Mouse (Mus musculus): ENCODE measurements around the gene Prr13. TPM values are rescaled to one million over a fixed set of nuclear protein-coding genes. Genes with fewer than 3 reads are reported as not detected.

Prr13 gene
- total RNA-seq (2023): 100 to 1,000 TPM; 305 to 384 TPM

GRCm38 (mm10) chr15:102458904-102459317 is at the start of gene Prr13:
Gene Prr13 (plus strand): TSS chr15:102459028.

GRCm38 (mm10) chr15:102445146-102445545 is 13.7 kb upstream of the Prr13 start, which contains the start of gene Amhr2:
Gene Amhr2 (plus strand): TSS chr15:102445367.

GRCm38 (mm10) chr15:102470183-102470604 is 11.4 kb downstream of the Prr13 start, which contains the start of gene Pcbp2:
Gene Pcbp2 (plus strand): TSS chr15:102470539.

GRCm38 (mm10) chr15:102503447-102503846 is 44.6 kb downstream of the Prr13 start, which contains the start of gene Gm10337:
Gene Gm10337 (plus strand): TSS chr15:102503722.

Other genes starting within 250 kb of the Prr13 start
- gene Itgb7, start 227.1 kb upstream of the Prr13 start, total RNA-seq (2023): 100 to 1,000 TPM; 220 to 236 TPM
- gene Rarg, start 201.5 kb upstream of the Prr13 start, total RNA-seq (2023): 10 to 100 TPM; 41.1 to 42.1 TPM
- gene Gm9918, start 188.5 kb upstream of the Prr13 start, total RNA-seq (2023): not detected
- gene Mfsd5, start 179.6 kb upstream of the Prr13 start, total RNA-seq (2023): 10 to 100 TPM; 34.6 to 35.3 TPM
- gene Espl1, start 162.8 kb upstream of the Prr13 start, total RNA-seq (2023): 10 to 100 TPM; 46.9 to 47.3 TPM
- gene Pfdn5, start 132.9 kb upstream of the Prr13 start, total RNA-seq (2023): 100 to 1,000 TPM; 250 to 257 TPM
- 10 to 100 TPM; 33.5 to 38.1 TPM for gene Myg1, start 127.3 kb upstream of the Prr13 start, total RNA-seq (2023)
- gene Aaas, start 108.3 kb upstream of the Prr13 start, total RNA-seq (2023): 10 to 100 TPM; 34.6 to 43.0 TPM
- gene Sp7, start 91.8 kb upstream of the Prr13 start, total RNA-seq (2023): under 1 TPM; 0.68 to 0.84 TPM
- gene Sp1, start 52.9 kb upstream of the Prr13 start, total RNA-seq (2023): 100 to 1,000 TPM; 108 to 111 TPM
- gene Amhr2, start 13.7 kb upstream of the Prr13 start, total RNA-seq (2023): 1 to 10 TPM in 1 of 2 experiments, not detected in 1; 2.0 TPM
- 100 to 1,000 TPM; 519 to 536 TPM for gene Pcbp2, start 11.5 kb downstream of the Prr13 start, total RNA-seq (2023)
- gene Gm10337, start 44.7 kb downstream of the Prr13 start, total RNA-seq (2023): 1 to 10 TPM; 4.9 to 5.8 TPM
- under 1 TPM; 0.26 to 0.42 TPM for gene Map3k12, start 58.0 kb downstream of the Prr13 start, total RNA-seq (2023)
- 10 to 100 TPM; 18.1 to 18.4 TPM for gene Tarbp2, start 59.2 kb downstream of the Prr13 start, total RNA-seq (2023)
- 1 to 10 TPM; 5.3 to 7.1 TPM for gene Npff, start 65.9 kb downstream of the Prr13 start, total RNA-seq (2023)
- gene Gm28047, start 166.0 kb downstream of the Prr13 start, total RNA-seq (2023): under 1 TPM in 1 of 2 experiments, not detected in 1; 0.86 TPM
- 10 to 100 TPM; 69.5 to 74.2 TPM for gene Atf7, start 166.4 kb downstream of the Prr13 start, total RNA-seq (2023)
- 1 to 10 TPM; 2.3 to 2.8 TPM for gene Atp5g2, start 213.3 kb downstream of the Prr13 start, total RNA-seq (2023)